Mouse (Mus musculus) stomach, embryonic 14.5 days (tissue): ENCODE results near the gene Tdrd7. TPM values are rescaled to one million over a fixed set of nuclear protein-coding genes. Genes with fewer than 3 reads are reported as not detected.
A peak's percentile ranks its signal among the peaks of the same experiment; 100 is the strongest.

ENCODE experiments used
- ATAC-seq: fragments of 200-750 bp; cut with Nextera tagmentation; 2 replicates; pipeline ENCODE4 v1.8.0; 2017; ENCODE audit warnings: low read depth, moderate TSS enrichment; ENCODE audit not compliant: insufficient number of reproducible peaks, insufficient read depth, low FRiP score
- H3K27ac ChIP-seq: fragments of 300-500 bp; sonication (generic); 2 replicates; pipeline ENCODE4 v1.5.1; 2014; ENCODE audit warnings: mild to moderate bottlenecking, low read length, moderate library complexity, mixed read lengths
- H3K27me3 ChIP-seq: fragments of 300-500 bp; sonication (generic); 2 replicates; pipeline ENCODE4 v1.6.1; 2014; ENCODE audit warnings: low read length, control low read depth, mixed read lengths; ENCODE audit not compliant: control insufficient read depth, insufficient read depth
- H3K36me3 ChIP-seq: fragments of 300-500 bp; sonication (generic); 2 replicates; pipeline ENCODE4 v1.6.1; 2014; ENCODE audit warnings: mild to moderate bottlenecking, control low read depth, low read length, moderate library complexity, mixed read lengths; ENCODE audit not compliant: control insufficient read depth, insufficient read depth
- H3K4me1 ChIP-seq: fragments of 300-500 bp; sonication (generic); 2 replicates; pipeline ENCODE4 v1.6.1; 2014; ENCODE audit warnings: low read length, control low read depth, mixed read lengths; ENCODE audit not compliant: control insufficient read depth, insufficient read depth
- H3K4me2 ChIP-seq: fragments of 300-500 bp; sonication (generic); replicated peaks from 2 replicates; pipeline ENCODE4 v1.6.1; 2014; ENCODE audit warnings: low read depth, low read length, control low read depth
- H3K4me3 ChIP-seq: fragments of 300-500 bp; sonication (generic); 2 replicates; pipeline ENCODE4 v1.5.1; 2014; ENCODE audit warnings: low read depth, low read length, control low read depth
- H3K9ac ChIP-seq: fragments of 300-500 bp; sonication (generic); replicated peaks from 2 replicates; pipeline ENCODE4 v1.6.1; 2014; ENCODE audit warnings: low read depth, mild to moderate bottlenecking, control low read depth, low read length, moderate library complexity, mixed read lengths
- H3K9me3 ChIP-seq: fragments of 300-500 bp; sonication (generic); 2 replicates; pipeline ENCODE4 v1.6.1; 2016; ENCODE audit warnings: low read depth, low read length, control low read depth; ENCODE audit not compliant: control insufficient read depth
- WGBS: fragments of 180-500 bp; shearing (Covaris S2); extraction: QIAGEN DNeasy Blood & Tissue Kit; methylation state at CpG from one replicate; pipeline ENCODE4 v1.1.7; 2014; 5-methylcytosine and 5-hydroxymethylcytosine counted together
- polyA plus RNA-seq: library from polyadenylated mRNA; unstranded; fragments of >200 nt; fragmentation: Nextera tagmentation; extraction: Ambion mirVana; gene quantifications from 2 replicates; pipeline ENCODE4 v1.2.1, GENCODE M21; 2014

Tdrd7 gene
- polyA plus RNA-seq, 1 experiment from 2014 or later = 21.0 TPM

- Histone ChIP-seq H3K4me2 (no peak overlapping the region), H3K4me3 (no peak overlapping the region), H3K27ac (no peak overlapping the region), H3K27me3 (no peaks in the 10 kb centered on the region), H3K9ac (no peak overlapping the region), H3K9me3 (no peaks in the 10 kb centered on the region), H3K36me3 (no peaks in the 10 kb centered on the region), H3K4me1 (no peaks in the 10 kb centered on the region)
- 89% methylated on average over 4 of the region's 4 CpGs for WGBS
- no peak for ATAC-seq
These were observed 63.6 kb downstream of the Tdrd7 start for GRCm38 (mm10) chr4:46028781-46029180.

- 48% methylated on average over 9 of the region's 9 CpGs for WGBS
- ATAC-seq = no peak
- H3K4me2 ChIP-seq = no peak overlapping the region
- no peak overlapping the region for H3K4me3 ChIP-seq
- no peak overlapping the region for H3K27ac ChIP-seq
- H3K27me3 ChIP-seq = no peaks in the 10 kb centered on the region
- no peak overlapping the region for H3K9ac ChIP-seq
- no peaks in the 10 kb centered on the region for H3K9me3 ChIP-seq
- H3K4me1 ChIP-seq = no peaks in the 10 kb centered on the region
- no peaks in the 10 kb centered on the region for H3K36me3 ChIP-seq
These were observed 64.4 kb downstream of the Tdrd7 start for GRCm38 (mm10) chr4:46029552-46029951.

- Histone ChIP-seq H3K4me2 (no peak overlapping the region), H3K4me1 (no peaks in the 10 kb centered on the region), H3K36me3 (no peaks in the 10 kb centered on the region), H3K27ac (no peak overlapping the region), H3K9me3 (no peaks in the 10 kb centered on the region), H3K9ac (no peak overlapping the region), H3K4me3 (no peak overlapping the region), H3K27me3 (peaks cover 2% of the 10 kb centered on the region; the same call in 1 of the 2 replicates)
- ATAC-seq = no peak
- 55% methylated on average over 9 of the region's 9 CpGs for WGBS
These were observed 67.3 kb downstream of the Tdrd7 start for GRCm38 (mm10) chr4:46032448-46032847.

GRCm38 (mm10) chr4:46033197-46033596, 68.1 kb downstream of the Tdrd7 start:
- no peaks in the 10 kb centered on the region for H3K36me3 ChIP-seq
- no peak overlapping the region for H3K9ac ChIP-seq
- 0 out of 2 replicates have a peak, but pooled peaks have one; percentile 28 for ATAC-seq
- no peak overlapping the region for H3K4me3 ChIP-seq
- WGBS = 38% methylated on average over 2 of the region's 2 CpGs
- no peak overlapping the region for H3K4me2 ChIP-seq
- H3K27me3 ChIP-seq = peaks cover 9% of the 10 kb centered on the region
- no peak overlapping the region for H3K27ac ChIP-seq
- no peaks in the 10 kb centered on the region for H3K4me1 ChIP-seq
- no peaks in the 10 kb centered on the region for H3K9me3 ChIP-seq

- H3K36me3 ChIP-seq = no peaks in the 10 kb centered on the region
- 6% methylated on average over 12 of the region's 12 CpGs for WGBS
- peaks cover 30% of the 10 kb centered on the region for H3K27me3 ChIP-seq
- peak overlapping the region; percentile 97 for H3K4me2 ChIP-seq
- H3K4me3 ChIP-seq = peak overlapping the region; percentile 56
- H3K27ac ChIP-seq = no peak overlapping the region
- no peak for ATAC-seq
- H3K9ac ChIP-seq = no peak overlapping the region; the same call in 1 of the 2 replicates
- H3K9me3 ChIP-seq = no peaks in the 10 kb centered on the region
- H3K4me1 ChIP-seq = peaks cover 7% of the 10 kb centered on the region; the same call in 1 of the 2 replicates
These were observed 73.4 kb downstream of the Tdrd7 start for GRCm38 (mm10) chr4:46038591-46038891.

- ATAC-seq = peak; percentile 68; the same call in 1 of the 2 replicates
- under 1% methylated on average over 67 of the region's 72 CpGs for WGBS
- peak within 1 kb of the TSS; percentile 29; the same call in 1 of the 2 replicates for H3K9ac ChIP-seq
- H3K36me3 ChIP-seq = no peaks in the 10 kb centered on the region
- H3K27me3 ChIP-seq = peaks cover 30% of the 10 kb centered on the region
- H3K4me3 ChIP-seq = peak within 1 kb of the TSS; percentile 56
- H3K27ac ChIP-seq = no peak within 1 kb of the TSS
- H3K4me2 ChIP-seq = peak within 1 kb of the TSS; percentile 97
- peaks cover 7% of the 10 kb centered on the region; the same call in 1 of the 2 replicates for H3K4me1 ChIP-seq
- H3K9me3 ChIP-seq = no peaks in the 10 kb centered on the region
These were observed 74.0 kb downstream of the Tdrd7 start, which contains the start of gene Tmod1 for GRCm38 (mm10) chr4:46038892-46039751. Gene Tmod1, plus strand, starts transcription at chr4:46038935.

- H3K4me3 ChIP-seq = peak overlapping the region; percentile 56; the same call in 1 of the 2 replicates
- H3K9ac ChIP-seq = no peak overlapping the region
- 10% methylated on average over 6 of the region's 6 CpGs for WGBS
- H3K27ac ChIP-seq = no peak overlapping the region
- H3K9me3 ChIP-seq = no peaks in the 10 kb centered on the region
- peaks cover 30% of the 10 kb centered on the region for H3K27me3 ChIP-seq
- no peak for ATAC-seq
- H3K4me1 ChIP-seq = peaks cover 7% of the 10 kb centered on the region; the same call in 1 of the 2 replicates
- peak overlapping the region; percentile 97; the same call in 1 of the 2 replicates for H3K4me2 ChIP-seq
- no peaks in the 10 kb centered on the region for H3K36me3 ChIP-seq
These were observed 74.8 kb downstream of the Tdrd7 start for GRCm38 (mm10) chr4:46039899-46040298.

DNA sequence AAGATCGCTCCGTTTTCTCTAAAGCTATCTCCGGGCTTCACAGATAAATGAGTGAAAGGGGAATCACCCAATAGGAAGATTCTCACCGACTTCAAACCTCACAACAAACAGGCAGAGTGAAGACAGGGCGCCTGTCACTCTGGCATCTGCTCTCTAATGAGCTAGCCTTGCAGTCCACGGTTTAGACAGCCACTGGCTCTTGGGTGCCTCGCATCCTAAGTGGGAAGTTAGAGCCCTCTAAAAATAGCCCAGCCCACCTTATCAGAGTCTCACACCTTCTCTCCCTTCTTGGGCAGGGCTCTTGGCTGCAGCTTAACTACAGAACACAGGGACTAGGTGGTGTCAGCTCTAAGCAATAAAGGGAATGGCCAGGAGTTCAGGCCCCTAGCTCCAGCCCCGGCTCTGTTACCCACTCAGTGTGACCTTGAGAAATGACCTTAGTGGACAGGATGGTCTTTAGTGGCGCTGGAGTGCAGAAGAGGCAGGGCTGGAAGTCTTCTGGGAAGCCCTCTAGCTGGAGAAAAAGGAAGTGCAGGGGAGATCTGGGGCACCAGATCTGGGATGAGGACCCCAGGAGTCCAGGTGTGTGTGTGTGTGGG, 75.6 kb downstream of the Tdrd7 start:
- ATAC-seq = peak; percentile 66; the same call in 1 of the 2 replicates
- Histone ChIP-seq H3K9ac (no peak overlapping the region), H3K27me3 (peaks cover 30% of the 10 kb centered on the region)

More for the DNA sequence above, 75.6 kb downstream of the Tdrd7 start:
- 18% methylated on average over 9 of the region's 9 CpGs for WGBS
- H3K27ac ChIP-seq = no peak overlapping the region
- no peaks in the 10 kb centered on the region for H3K9me3 ChIP-seq
- H3K36me3 ChIP-seq = no peaks in the 10 kb centered on the region
- H3K4me1 ChIP-seq = peaks cover 7% of the 10 kb centered on the region; the same call in 1 of the 2 replicates
- no peak overlapping the region for H3K4me2 ChIP-seq
- H3K4me3 ChIP-seq = no peak overlapping the region
